Comparison of ENCODE assay signal across 19 mouse cellular contexts in genomic region chr19:56378554-56379172, GRCm38 (mm10). TPM values are rescaled to one million over a fixed set of nuclear protein-coding genes. Genes with fewer than 3 reads are reported as not detected.
A peak's percentile ranks its signal among the peaks of the same experiment; 100 is the strongest.
DNase-seq lines count a peak whose midpoint lies in the region; ATAC-seq and TF ChIP-seq lines count a peak whose summit lies in the region.
"Had no signal": no experiment of that assay in that cellular context is flagged by ENCODE, and none has a peak within 500 bp of the region (broad histone marks: within the 10 kb centered on the region; RNA-seq: fewer than 3 reads in every experiment).

No protein-coding gene starts in this region.

- ATAC-seq in liver, embryonic 12.5 days = peak; percentile 13; the same call in 1 of the 2 replicates
- no peak for ATAC-seq in liver, embryonic 11.5 days (replicated peaks; ENCODE audit: low FRiP score)
- ATAC-seq in heart, embryonic 15.5 days (replicated peaks; ENCODE audit: insufficient number of reproducible peaks, insufficient read depth, low FRiP score, low read depth) = peak; percentile 90
- peak; percentile 92 for ATAC-seq in liver, postnatal 0 days
- ATAC-seq in hindbrain, embryonic 14.5 days (ENCODE audit: low FRiP score) = no peak
- ATAC-seq: forebrain, embryonic 14.5 days; midbrain, embryonic 15.5 days had no signal

- H3K9ac ChIP-seq in liver, embryonic 12.5 days = no peak overlapping the region
- no peak overlapping the region for H3K9ac ChIP-seq in liver, embryonic 11.5 days (ENCODE audit: low read depth, low read length)
- no peak overlapping the region for H3K9ac ChIP-seq in heart, embryonic 15.5 days
- H3K9ac ChIP-seq in liver, postnatal 0 days (replicated peaks) = no peak overlapping the region
- no peak overlapping the region for H3K9ac ChIP-seq in hindbrain, embryonic 14.5 days
- H3K9ac ChIP-seq: embryonic facial prominence, embryonic 15.5 days; hindbrain, embryonic 13.5 days; limb, embryonic 15.5 days; midbrain, embryonic 15.5 days had no signal

- peaks cover 31% of the 10 kb centered on the region for H3K4me1 ChIP-seq in liver, embryonic 12.5 days
- H3K4me1 ChIP-seq in liver, embryonic 11.5 days (replicated peaks; ENCODE audit: control insufficient read depth, insufficient read depth, low read length) = peaks cover 6% of the 10 kb centered on the region
- H3K4me1 ChIP-seq in heart, embryonic 15.5 days (replicated peaks) = peaks cover 17% of the 10 kb centered on the region
- H3K4me1 ChIP-seq in liver, postnatal 0 days (ENCODE audit: insufficient read depth) = peaks cover 4% of the 10 kb centered on the region
- H3K4me1 ChIP-seq in hindbrain, embryonic 14.5 days (replicated peaks; ENCODE audit: control insufficient read depth, insufficient read depth, low read length) = no peaks in the 10 kb centered on the region
- H3K4me1 ChIP-seq: embryonic facial prominence, embryonic 15.5 days; hindbrain, embryonic 13.5 days; midbrain, embryonic 15.5 days had no signal

- no peak for TF ChIP-seq EP300 in liver, postnatal 0 days (IDR thresholded peaks at IDR 0.05; ENCODE audit: low read depth)

- DNase-seq in liver, embryonic 11.5 days (ENCODE audit: low spot score) = no peak
- DNase-seq in heart, adult 8-10 months (ENCODE audit: low spot score) = peak; percentile 62
- peak; percentile 61 for DNase-seq in liver, postnatal 0 days
- DNase-seq in hindbrain, embryonic 14.5 days (ENCODE audit: low spot score) = no peak
- no peak for DNase-seq in thymus, postnatal 14 days
- DNase-seq: adrenal gland, adult 2 months; cerebellum, adult 11-12 months; kidney, adult 11 months; kidney, postnatal 25 days; layer of hippocampus, adult 9-11 months; right cerebral cortex, postnatal 14 days; thymus, adult 18-20 months had no signal

- peaks cover 4% of the 10 kb centered on the region; the same call in 1 of the 2 replicates for H3K27me3 ChIP-seq in liver, embryonic 12.5 days (replicated peaks)
- no peaks in the 10 kb centered on the region for H3K27me3 ChIP-seq in liver, embryonic 11.5 days (replicated peaks; ENCODE audit: control insufficient read depth, insufficient read depth, low read length)
- H3K27me3 ChIP-seq in heart, embryonic 15.5 days = no peaks in the 10 kb centered on the region
- H3K27me3 ChIP-seq in liver, postnatal 0 days (ENCODE audit: insufficient read depth, low read length) = no peaks in the 10 kb centered on the region
- no peaks in the 10 kb centered on the region for H3K27me3 ChIP-seq in hindbrain, embryonic 14.5 days (ENCODE audit: control insufficient read depth, insufficient read depth, low read length)
- H3K27me3 ChIP-seq: embryonic facial prominence, embryonic 15.5 days; hindbrain, embryonic 13.5 days; limb, embryonic 15.5 days; midbrain, embryonic 15.5 days had no signal

- no peak overlapping the region for H3K4me3 ChIP-seq in liver, embryonic 12.5 days
- no peak overlapping the region for H3K4me3 ChIP-seq in liver, embryonic 11.5 days (ENCODE audit: low read depth, low read length)
- H3K4me3 ChIP-seq in heart, embryonic 15.5 days = no peak overlapping the region
- H3K4me3 ChIP-seq in liver, postnatal 0 days (ENCODE audit: low read depth, low read length) = no peak overlapping the region
- H3K4me3 ChIP-seq in hindbrain, embryonic 14.5 days (replicated peaks; ENCODE audit: low read length) = no peak overlapping the region
- H3K4me3 ChIP-seq: embryonic facial prominence, embryonic 15.5 days; hindbrain, embryonic 13.5 days; limb, embryonic 15.5 days; midbrain, embryonic 15.5 days had no signal

- no peaks in the 10 kb centered on the region for H3K36me3 ChIP-seq in liver, embryonic 12.5 days
- no peaks in the 10 kb centered on the region for H3K36me3 ChIP-seq in liver, embryonic 11.5 days (ENCODE audit: control insufficient read depth, insufficient read depth, low read length)
- H3K36me3 ChIP-seq in heart, embryonic 15.5 days = peaks cover 29% of the 10 kb centered on the region
- no peaks in the 10 kb centered on the region for H3K36me3 ChIP-seq in liver, postnatal 0 days (replicated peaks; ENCODE audit: insufficient read depth, low read length)
- H3K36me3 ChIP-seq in hindbrain, embryonic 14.5 days (replicated peaks; ENCODE audit: control insufficient read depth, insufficient read depth) = no peaks in the 10 kb centered on the region
- H3K36me3 ChIP-seq: embryonic facial prominence, embryonic 15.5 days; hindbrain, embryonic 13.5 days; limb, embryonic 15.5 days; midbrain, embryonic 15.5 days had no signal

- H3K9me3 ChIP-seq in liver, embryonic 12.5 days (replicated peaks) = no peaks in the 10 kb centered on the region
- no peaks in the 10 kb centered on the region for H3K9me3 ChIP-seq in liver, embryonic 11.5 days (ENCODE audit: control insufficient read depth, low read length)
- H3K9me3 ChIP-seq in heart, embryonic 15.5 days (replicated peaks) = no peaks in the 10 kb centered on the region
- no peaks in the 10 kb centered on the region for H3K9me3 ChIP-seq in liver, postnatal 0 days (ENCODE audit: low read length)
- H3K9me3 ChIP-seq in hindbrain, embryonic 14.5 days (ENCODE audit: control insufficient read depth, low read length) = no peaks in the 10 kb centered on the region
- H3K9me3 ChIP-seq: embryonic facial prominence, embryonic 15.5 days; hindbrain, embryonic 13.5 days; limb, embryonic 15.5 days; midbrain, embryonic 15.5 days had no signal

- 61% methylated on average over 13 of the region's 13 CpGs for WGBS in liver, embryonic 12.5 days (ENCODE audit: insufficient replicate concordance)
- WGBS in liver, embryonic 11.5 days = 64% methylated on average over 13 of the region's 13 CpGs
- WGBS in heart, embryonic 15.5 days = 35% methylated on average over 13 of the region's 13 CpGs
- 48% methylated on average over 13 of the region's 13 CpGs for WGBS in liver, postnatal 0 days (ENCODE audit: insufficient replicate concordance)
- WGBS in hindbrain, embryonic 14.5 days = 86% methylated on average over 13 of the region's 13 CpGs

- TF ChIP-seq CTCF in liver, postnatal 0 days (IDR thresholded peaks at IDR 0.05; ENCODE audit: low read depth) = no peak

- H3K27ac ChIP-seq in liver, embryonic 12.5 days = no peak overlapping the region
- no peak overlapping the region for H3K27ac ChIP-seq in liver, embryonic 11.5 days (ENCODE audit: low read depth, low read length)
- peak overlapping the region; percentile 74 for H3K27ac ChIP-seq in heart, embryonic 15.5 days
- H3K27ac ChIP-seq in liver, postnatal 0 days (ENCODE audit: low read depth) = no peak overlapping the region
- H3K27ac ChIP-seq in hindbrain, embryonic 14.5 days = no peak overlapping the region
- H3K27ac ChIP-seq: embryonic facial prominence, embryonic 15.5 days; hindbrain, embryonic 13.5 days; limb, embryonic 15.5 days; midbrain, embryonic 15.5 days had no signal

- no peak overlapping the region for H3K4me2 ChIP-seq in liver, embryonic 12.5 days
- no peak overlapping the region for H3K4me2 ChIP-seq in liver, embryonic 11.5 days
- no peak overlapping the region for H3K4me2 ChIP-seq in heart, embryonic 15.5 days
- H3K4me2 ChIP-seq in liver, postnatal 0 days (ENCODE audit: low read depth, low read length) = no peak overlapping the region
- no peak overlapping the region for H3K4me2 ChIP-seq in hindbrain, embryonic 14.5 days (replicated peaks)
- H3K4me2 ChIP-seq: embryonic facial prominence, embryonic 15.5 days; hindbrain, embryonic 13.5 days; limb, embryonic 15.5 days; midbrain, embryonic 15.5 days had no signal

RNA-seq across cellular contexts. Expression of gene Nrap, which starts 11.2 kb away (rescaled TPM):
- polyA plus RNA-seq in liver, embryonic 12.5 days (2016; fragmentation: Nextera tagmentation; extraction: Ambion mirVana) = 0.10 and 0.13 TPM in 2 replicates
- polyA plus RNA-seq in liver, embryonic 11.5 days (2014; fragmentation: Nextera tagmentation; extraction: Ambion mirVana) = 0.09 and 0.14 TPM in 2 replicates
- total RNA-seq in heart, adult 8-10 months (2022) = 100 to 1,000 TPM; 392 to 561 (median 511) TPM
- polyA plus RNA-seq in heart, embryonic 15.5 days (2015; fragmentation: Nextera tagmentation; extraction: Ambion mirVana) = 37.8 and 43.0 TPM in 2 replicates
- 0.16 and 0.47 TPM in 2 replicates for polyA plus RNA-seq in liver, postnatal 0 days (2015; fragmentation: Nextera tagmentation; extraction: Ambion mirVana)
- polyA plus RNA-seq in hindbrain, embryonic 14.5 days (2014; fragmentation: Nextera tagmentation; extraction: Ambion mirVana) = 0.17 and 0.24 TPM in 2 replicates
- total RNA-seq: adrenal gland, adult 2 months had no signal
- polyA plus RNA-seq: adrenal gland, adult 2 months had no signal

RNA-seq across cellular contexts. Expression of gene Casp7, which starts 18.3 kb away (rescaled TPM):
- polyA plus RNA-seq in liver, embryonic 12.5 days (2016; fragmentation: Nextera tagmentation; extraction: Ambion mirVana) = 16.8 and 17.6 TPM in 2 replicates
- polyA plus RNA-seq in liver, embryonic 11.5 days (2014; fragmentation: Nextera tagmentation; extraction: Ambion mirVana) = 23.9 and 26.4 TPM in 2 replicates
- 10 to 100 TPM; 11.0 to 13.7 (median 12.3) TPM for total RNA-seq in heart, adult 8-10 months (2022)
- 25.6 and 28.4 TPM in 2 replicates for polyA plus RNA-seq in heart, embryonic 15.5 days (2015; fragmentation: Nextera tagmentation; extraction: Ambion mirVana)
- polyA plus RNA-seq in liver, postnatal 0 days (2015; fragmentation: Nextera tagmentation; extraction: Ambion mirVana) = 9.8 and 10.1 TPM in 2 replicates
- 18.4 and 18.5 TPM in 2 replicates for polyA plus RNA-seq in hindbrain, embryonic 14.5 days (2014; fragmentation: Nextera tagmentation; extraction: Ambion mirVana)

Comparison
In these comparisons a context has a peak if more than half of its experiments do, and no peak if none do; other contexts are left out.
1. ATAC-seq: peak in liver, embryonic 12.5 days (single experiment), heart, embryonic 15.5 days (single experiment) and liver, postnatal 0 days (single experiment); none in liver, embryonic 11.5 days (single experiment) and hindbrain, embryonic 14.5 days (single experiment).
2. DNase-seq: peak in heart, adult 8-10 months (single experiment) and liver, postnatal 0 days (single experiment); none in liver, embryonic 11.5 days (single experiment), hindbrain, embryonic 14.5 days (single experiment) and thymus, postnatal 14 days (single experiment).
3. RNA of gene Nrap, which starts 11.2 kb away (polyA plus RNA-seq): 37.8 to 43.0 TPM in heart, embryonic 15.5 days; 0.17 to 0.24 TPM in hindbrain, embryonic 14.5 days, 0.16 to 0.47 TPM in liver, postnatal 0 days, 0.09 to 0.14 TPM in liver, embryonic 11.5 days and 0.10 to 0.13 TPM in liver, embryonic 12.5 days; every median in the first group is over 10 times any median in the second.